Mouse (Mus musculus): ENCODE data around the gene Snx4.

Gene Snx4

DNA sequence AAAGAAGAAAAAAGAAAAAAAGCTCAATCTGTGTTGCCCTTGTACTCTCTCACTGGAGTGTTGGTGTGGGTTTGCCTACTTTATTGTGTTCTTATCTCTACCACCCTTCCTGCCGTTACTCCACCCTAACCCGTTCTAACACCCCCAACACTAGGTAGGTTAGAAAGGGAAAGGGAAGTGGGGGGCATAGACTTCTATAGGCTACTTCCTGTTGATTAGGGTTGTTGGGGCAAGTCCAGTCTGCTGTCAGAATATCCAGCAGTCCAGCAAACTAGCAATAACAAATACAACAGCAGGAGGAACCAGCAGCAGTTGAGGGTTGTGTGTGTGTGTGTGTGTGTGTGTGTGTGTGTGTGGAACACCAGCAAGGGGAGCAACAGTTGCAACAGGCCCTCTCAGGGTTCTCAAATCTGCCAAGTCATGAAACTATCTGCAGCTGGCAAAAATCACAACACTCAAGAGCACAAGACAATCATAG, 10.4 kb downstream of the Snx4 start:
- in situ Hi-C loops (cut with MboI; ENCODE audit: low pct_unique_long_range_greater_than_20kb in 1 of 2, low sequenced_read_pairs in 2 of 2, unreplicated experiment in 1 of 2), result no loop called here

DNA sequence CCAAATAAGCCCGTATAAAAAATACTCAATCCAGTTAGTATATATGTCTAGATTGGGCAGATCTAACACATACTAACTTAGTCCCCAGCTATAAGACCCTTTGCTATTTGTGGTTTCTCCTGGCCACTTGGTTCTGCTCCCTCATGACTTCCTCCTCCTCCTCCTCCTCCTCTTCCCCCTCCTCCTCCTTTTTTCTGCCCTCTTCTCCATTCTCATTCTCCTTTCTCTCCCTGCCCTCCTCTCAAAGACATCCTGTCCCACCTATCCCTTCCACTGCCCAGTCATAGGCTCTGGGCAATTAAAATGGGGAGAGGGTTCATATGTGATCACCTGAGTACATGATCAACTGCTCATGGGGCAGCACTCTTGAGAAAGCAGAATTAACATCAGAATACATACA, 10.9 kb downstream of the Snx4 start:
- in situ Hi-C loops (cut with MboI; ENCODE audit: low pct_unique_long_range_greater_than_20kb in 1 of 2, low sequenced_read_pairs in 2 of 2, unreplicated experiment in 1 of 2), result no loop called here

DNA sequence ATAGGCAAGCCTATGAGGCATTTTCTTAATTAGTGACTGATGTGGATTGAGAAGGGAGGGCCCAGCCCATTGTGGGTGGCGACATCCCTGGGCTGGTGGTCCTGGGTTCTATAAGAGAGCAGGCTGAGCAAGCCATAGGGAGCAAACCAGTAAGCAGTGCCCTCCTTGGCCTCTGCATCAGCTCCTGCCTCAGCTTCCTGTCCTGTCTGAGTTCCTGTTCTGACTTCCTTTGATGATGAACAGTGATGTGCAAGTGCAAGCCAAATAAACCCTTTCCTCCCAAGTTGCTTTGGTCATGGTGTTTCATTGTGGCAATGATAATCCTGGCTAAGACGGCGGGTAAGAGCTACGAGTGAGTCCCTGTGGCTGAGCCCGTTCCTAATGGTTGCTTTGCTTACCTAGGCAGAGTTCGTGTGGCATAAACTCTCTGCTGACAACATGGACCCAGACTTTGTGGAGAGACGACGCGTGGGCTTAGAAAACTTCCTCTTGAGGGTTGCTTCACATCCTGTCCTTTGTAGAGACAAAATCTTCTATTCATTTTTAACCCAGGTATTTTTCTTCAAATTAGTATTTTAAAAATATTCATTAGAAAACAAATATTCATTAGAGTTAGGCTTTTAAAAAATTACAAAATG, 16.5 kb downstream of the Snx4 start:
- in situ Hi-C loops (cut with MboI; ENCODE audit: low pct_unique_long_range_greater_than_20kb in 1 of 2, low sequenced_read_pairs in 2 of 2, unreplicated experiment in 1 of 2), result no loop called here

- in situ Hi-C loops (cut with MboI; ENCODE audit: low pct_unique_long_range_greater_than_20kb in 1 of 2, low sequenced_read_pairs in 2 of 2, unreplicated experiment in 1 of 2), result no loop called here
Measured at GRCm38 (mm10) chr16:33271824-33272223, 20.6 kb downstream of the Snx4 start.

- in situ Hi-C loops (cut with MboI; ENCODE audit: low pct_unique_long_range_greater_than_20kb in 1 of 2, low sequenced_read_pairs in 2 of 2, unreplicated experiment in 1 of 2), result no loop called here
Measured at GRCm38 (mm10) chr16:33283079-33283478, 31.8 kb downstream of the Snx4 start.

- in situ Hi-C loops (cut with MboI; ENCODE audit: low pct_unique_long_range_greater_than_20kb in 1 of 2, low sequenced_read_pairs in 2 of 2, unreplicated experiment in 1 of 2), result no loop called here
Measured at GRCm38 (mm10) chr16:33288536-33288935, 37.3 kb downstream of the Snx4 start.

DNA sequence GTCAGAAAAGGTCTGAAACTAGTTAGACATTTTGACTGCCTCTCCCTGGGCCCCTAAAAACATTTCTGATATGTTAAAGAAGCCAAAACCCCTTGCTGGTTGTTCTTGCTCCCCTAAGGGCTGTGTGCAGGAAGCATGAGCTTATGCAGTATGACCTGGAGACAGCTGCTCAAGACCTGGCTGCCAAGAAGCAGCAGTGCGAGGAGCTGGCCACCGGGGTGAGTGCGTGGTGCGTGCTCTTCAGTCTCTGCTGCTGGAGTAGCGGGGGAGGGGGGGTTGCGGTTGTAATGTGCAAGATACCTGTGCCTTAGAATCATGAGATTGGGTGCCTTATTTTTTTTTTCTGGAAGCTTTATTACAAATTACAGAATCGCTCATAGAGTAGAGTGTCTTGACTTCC, 38.7 kb downstream of the Snx4 start:
- in situ Hi-C loops (cut with MboI; ENCODE audit: low pct_unique_long_range_greater_than_20kb in 1 of 2, low sequenced_read_pairs in 2 of 2, unreplicated experiment in 1 of 2), result no loop called here

DNA sequence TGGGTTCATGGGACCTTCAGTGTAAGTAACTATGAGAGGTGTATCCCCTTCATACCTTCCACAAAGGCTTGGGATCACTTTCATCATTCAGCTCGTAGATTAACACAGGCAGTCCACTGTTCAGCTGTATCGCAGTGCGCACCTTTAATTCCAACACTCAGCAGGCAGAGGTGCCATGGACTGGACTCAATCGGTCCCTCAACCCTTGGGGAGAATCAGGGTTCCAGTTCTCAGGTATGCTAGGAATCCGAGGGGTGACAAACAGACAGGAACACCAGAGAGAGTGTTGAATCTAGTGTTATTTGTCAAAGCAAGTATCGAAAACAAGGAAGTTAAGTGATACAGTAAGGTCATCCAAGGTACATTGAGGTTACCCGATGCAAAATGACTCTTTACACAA, 41.0 kb downstream of the Snx4 start:
- in situ Hi-C loops (cut with MboI; ENCODE audit: low pct_unique_long_range_greater_than_20kb in 1 of 2, low sequenced_read_pairs in 2 of 2, unreplicated experiment in 1 of 2), result no loop called here

DNA sequence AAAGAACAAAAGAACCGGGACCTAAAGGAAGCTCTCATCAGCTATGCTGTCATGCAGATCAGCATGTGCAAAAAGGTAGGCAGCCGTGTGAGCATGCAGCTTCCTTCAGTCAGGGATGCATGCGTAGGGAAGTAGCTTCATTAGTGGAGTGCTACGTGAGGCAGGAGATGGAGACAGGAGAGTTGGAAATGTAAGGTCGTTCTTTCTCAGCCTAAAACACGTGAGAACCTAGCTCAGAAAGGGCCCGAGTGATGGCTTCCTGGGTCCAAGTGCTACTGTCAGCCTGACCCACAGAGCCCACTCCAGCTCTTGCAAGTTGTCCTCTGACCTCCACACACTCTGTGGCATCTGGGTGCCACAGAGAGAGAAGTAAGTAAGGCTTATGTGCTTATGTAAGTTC, 43.4 kb downstream of the Snx4 start:
- in situ Hi-C loops (cut with MboI; ENCODE audit: low pct_unique_long_range_greater_than_20kb in 1 of 2, low sequenced_read_pairs in 2 of 2, unreplicated experiment in 1 of 2), result no loop called here

DNA sequence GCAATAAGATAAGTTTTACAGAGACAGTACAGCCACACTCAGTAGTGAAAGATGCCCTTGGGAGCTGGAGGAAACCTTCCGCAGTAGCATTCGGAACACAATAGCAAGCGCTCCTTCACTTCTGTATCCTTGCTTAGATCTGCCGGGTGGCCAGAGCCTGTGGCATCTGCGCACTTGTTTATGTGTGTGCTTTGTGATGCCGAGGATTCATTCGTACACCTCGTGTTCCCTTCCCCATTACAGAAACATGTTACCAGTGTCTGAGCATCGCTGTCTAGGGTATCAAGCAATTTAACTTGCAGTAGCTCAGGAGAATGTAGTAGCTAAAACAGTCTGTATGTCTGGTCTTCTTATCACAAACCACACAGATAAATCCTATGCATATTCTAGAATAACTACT, 44.1 kb downstream of the Snx4 start:
- in situ Hi-C loops (cut with MboI; ENCODE audit: low pct_unique_long_range_greater_than_20kb in 1 of 2, low sequenced_read_pairs in 2 of 2, unreplicated experiment in 1 of 2), result no loop called here

DNA sequence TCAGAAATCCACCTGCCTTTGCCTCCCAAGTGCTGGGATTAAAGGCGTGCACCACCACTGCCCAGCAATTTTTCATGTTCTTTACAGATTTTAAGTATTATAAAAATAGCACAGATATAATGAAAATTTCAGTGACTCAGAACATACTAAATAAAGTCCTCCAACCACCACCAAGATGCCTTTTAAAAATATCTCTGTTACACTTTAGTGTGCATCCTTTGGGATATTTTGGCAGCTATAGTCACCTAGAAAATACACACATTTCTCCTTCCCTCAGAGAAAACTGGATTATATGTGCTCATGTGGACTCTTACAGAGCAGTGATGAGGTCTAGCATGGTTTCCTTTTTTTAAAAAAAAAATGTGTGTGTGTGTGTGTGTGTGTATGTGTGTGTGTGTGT, 46.3 kb downstream of the Snx4 start:
- in situ Hi-C loops (cut with MboI; ENCODE audit: low pct_unique_long_range_greater_than_20kb in 1 of 2, low sequenced_read_pairs in 2 of 2, unreplicated experiment in 1 of 2), result no loop called here

GRCm38 (mm10) chr16:33306633-33307070, 55.4 kb downstream of the Snx4 start:
- in situ Hi-C loops (cut with MboI; ENCODE audit: low pct_unique_long_range_greater_than_20kb in 1 of 2, low sequenced_read_pairs in 2 of 2, unreplicated experiment in 1 of 2), result loop anchor here (25.0 kb wide), 1 partner anchor 431 kb away; no protein-coding TSS in a partner anchor

DNA sequence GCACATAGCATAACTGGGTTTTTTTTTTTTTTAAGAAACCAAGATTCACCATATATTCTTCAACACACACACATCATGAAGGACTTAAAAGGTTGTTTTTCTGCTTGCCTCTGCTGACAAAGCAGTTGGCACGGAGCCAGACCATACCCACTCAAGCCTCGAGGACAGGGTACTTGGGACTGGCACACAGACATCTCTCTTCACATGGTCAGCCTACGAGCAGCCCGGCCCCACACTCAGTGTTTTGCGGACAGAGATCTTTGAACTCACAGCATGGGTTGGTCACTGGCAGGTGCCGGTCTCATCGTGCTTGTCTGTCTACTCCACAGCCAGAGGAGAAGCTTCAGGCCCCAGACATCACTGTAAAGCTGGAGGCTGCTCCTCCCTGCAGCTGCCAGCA, 56.5 kb downstream of the Snx4 start:
- in situ Hi-C loops (cut with MboI; ENCODE audit: low pct_unique_long_range_greater_than_20kb in 1 of 2, low sequenced_read_pairs in 2 of 2, unreplicated experiment in 1 of 2), result loop anchor here (25.0 kb wide), 1 partner anchor 430 kb away; no protein-coding TSS in a partner anchor

GRCm38 (mm10) chr16:33309066-33309465, 57.8 kb downstream of the Snx4 start:
- in situ Hi-C loops (cut with MboI; ENCODE audit: low pct_unique_long_range_greater_than_20kb in 1 of 2, low sequenced_read_pairs in 2 of 2, unreplicated experiment in 1 of 2), result loop anchor here (25.0 kb wide), 1 partner anchor 428 kb away; no protein-coding TSS in a partner anchor

DNA sequence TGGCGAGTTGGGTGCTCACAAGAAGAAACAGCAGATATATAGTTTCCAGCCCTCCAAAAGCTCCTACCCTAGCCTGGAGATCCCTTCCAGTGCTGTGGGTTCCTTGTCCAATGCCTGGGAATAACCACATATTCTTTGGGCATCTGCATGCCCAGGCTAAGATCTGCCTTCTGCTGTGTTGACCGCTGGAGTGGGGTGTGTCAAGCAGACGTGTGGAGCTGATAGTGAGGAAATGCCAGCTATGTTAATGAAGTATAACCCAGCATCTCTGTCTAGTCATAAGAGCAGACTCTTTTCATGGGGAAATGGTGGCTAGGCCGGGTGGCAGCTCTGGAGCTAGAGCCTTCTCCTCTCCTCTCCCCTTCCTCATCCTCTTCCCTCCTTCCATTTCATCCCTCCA, 64.4 kb downstream of the Snx4 start:
- in situ Hi-C loops (cut with MboI; ENCODE audit: low pct_unique_long_range_greater_than_20kb in 1 of 2, low sequenced_read_pairs in 2 of 2, unreplicated experiment in 1 of 2), result loop anchor here (25.0 kb wide), 1 partner anchor 422 kb away; no protein-coding TSS in a partner anchor

- in situ Hi-C loops (cut with MboI; ENCODE audit: low pct_unique_long_range_greater_than_20kb in 1 of 2, low sequenced_read_pairs in 2 of 2, unreplicated experiment in 1 of 2), result loop anchor here (25.0 kb wide), 1 partner anchor 420 kb away; no protein-coding TSS in a partner anchor
Measured at GRCm38 (mm10) chr16:33317646-33318045, 66.4 kb downstream of the Snx4 start.

GRCm38 (mm10) chr16:33318059-33318458, 66.8 kb downstream of the Snx4 start:
- in situ Hi-C loops (cut with MboI; ENCODE audit: low pct_unique_long_range_greater_than_20kb in 1 of 2, low sequenced_read_pairs in 2 of 2, unreplicated experiment in 1 of 2), result loop anchor here (25.0 kb wide), 1 partner anchor 419 kb away; no protein-coding TSS in a partner anchor

GRCm38 (mm10) chr16:33325704-33326455, 74.6 kb downstream of the Snx4 start:
- in situ Hi-C loops (cut with MboI; ENCODE audit: low pct_unique_long_range_greater_than_20kb in 1 of 2, low sequenced_read_pairs in 2 of 2, unreplicated experiment in 1 of 2), result no loop called here

- in situ Hi-C loops (cut with MboI; ENCODE audit: low pct_unique_long_range_greater_than_20kb in 1 of 2, low sequenced_read_pairs in 2 of 2, unreplicated experiment in 1 of 2), result no loop called here
Measured at GRCm38 (mm10) chr16:33326589-33326988, 75.3 kb downstream of the Snx4 start.

GRCm38 (mm10) chr16:33327101-33327500, 75.9 kb downstream of the Snx4 start:
- in situ Hi-C loops (cut with MboI; ENCODE audit: low pct_unique_long_range_greater_than_20kb in 1 of 2, low sequenced_read_pairs in 2 of 2, unreplicated experiment in 1 of 2), result no loop called here
